Mouse (Mus musculus): ENCODE measurements at regions not wholly inside any gene's neighbourhood (a gene's known extent, or its start where the extent isn't known, plus 50 kb on each side); places are given as distances from the start of the nearest gene placed in this dataset.

DNA sequence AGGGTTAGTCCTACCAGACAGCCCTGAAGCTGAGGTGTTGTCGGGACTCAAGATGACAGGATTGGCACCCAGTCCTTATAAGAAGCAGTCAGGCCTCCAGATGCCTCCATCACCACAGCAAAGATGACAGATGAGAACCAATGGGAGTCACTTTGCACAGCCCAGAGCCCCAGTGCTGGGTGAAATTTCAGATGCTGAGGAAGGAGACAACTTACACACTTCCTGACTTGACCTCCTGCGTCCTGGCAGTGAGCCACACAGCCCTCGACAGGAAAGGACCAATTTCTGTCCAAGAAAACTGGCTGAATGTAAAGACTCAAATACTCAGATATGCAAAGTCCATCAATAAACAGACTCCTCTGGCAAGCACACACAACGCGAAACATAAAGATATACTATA lies 67.6 kb upstream of the Intu start:
- no peak for DNase-seq (ENCODE audit: low spot score in 2 of 2)

DNA sequence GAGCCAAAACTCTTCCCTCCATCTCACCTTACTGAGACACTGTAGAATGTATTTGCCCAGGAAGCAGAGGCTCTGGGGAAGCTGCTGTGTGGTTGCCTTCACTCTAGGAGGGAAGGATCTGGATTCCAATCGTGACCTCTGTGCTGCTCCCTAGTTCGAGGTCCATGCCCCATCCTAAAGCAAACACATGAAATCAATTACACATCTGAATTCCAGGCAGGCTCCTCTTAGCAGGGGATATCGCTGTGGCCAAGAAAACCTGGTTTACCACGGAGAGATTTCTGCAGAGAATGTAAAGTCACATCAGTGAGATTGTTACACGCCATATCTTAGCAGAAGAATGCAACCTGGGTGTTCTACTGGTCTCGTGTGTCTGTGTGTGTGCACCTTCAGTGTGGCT lies 61.0 kb upstream of the Intu start:
- no peak for DNase-seq (ENCODE audit: low spot score in 2 of 2)

DNA sequence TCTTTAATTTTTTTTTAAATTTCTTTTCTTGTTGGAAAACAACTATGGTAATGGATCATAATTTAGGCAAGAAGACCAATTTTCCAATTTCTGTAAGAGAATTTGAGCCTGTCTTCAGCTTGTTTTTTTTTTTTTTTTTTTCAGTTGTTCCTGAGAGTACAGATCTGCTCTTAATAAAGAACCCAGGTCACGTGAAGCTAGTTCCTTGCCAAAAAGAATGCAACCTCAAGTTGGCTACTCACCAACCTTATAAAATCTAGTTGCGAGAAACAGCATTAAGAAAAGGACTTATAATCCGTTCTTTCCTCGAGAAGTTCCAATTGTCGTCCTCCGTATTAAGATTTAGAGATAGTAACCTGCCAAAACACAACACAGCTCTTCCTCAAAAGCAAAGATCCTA lies 58.3 kb upstream of the Intu start:
- no peak for DNase-seq (ENCODE audit: low spot score in 2 of 2)

DNA sequence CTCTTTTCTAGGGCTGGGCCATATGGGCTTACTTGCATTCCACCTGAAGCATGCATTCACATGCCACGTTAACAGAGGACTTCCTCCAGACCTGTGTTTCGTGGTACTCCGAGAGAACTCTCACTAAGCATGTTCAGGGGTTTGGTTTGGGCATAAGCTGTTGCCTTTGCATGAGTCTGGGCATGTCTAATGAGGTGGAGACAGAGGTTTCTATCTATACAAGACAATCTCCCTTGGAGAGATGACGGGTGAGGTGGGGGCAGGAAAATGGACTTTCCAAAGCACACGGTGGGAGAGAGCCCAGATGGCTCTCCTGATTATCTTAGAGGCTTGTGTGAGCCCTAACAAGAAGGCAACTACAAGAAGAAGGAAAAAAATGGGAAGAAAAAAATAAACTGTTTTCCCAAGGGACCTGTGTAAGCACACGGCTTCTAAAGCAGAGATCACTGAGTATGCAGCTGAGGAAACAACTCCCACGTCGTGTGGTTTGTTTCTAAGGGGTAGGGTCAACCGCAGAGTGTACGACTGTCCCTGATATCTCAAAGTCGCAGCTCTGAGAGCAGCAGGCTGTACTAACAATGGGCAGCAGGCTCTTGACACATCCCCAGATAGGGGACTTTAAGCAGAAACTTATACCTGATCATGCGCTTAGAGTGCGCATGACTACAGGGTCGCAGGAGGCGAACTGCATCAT lies 50.7 kb upstream of the Intu start:
- DNase-seq (ENCODE audit: low spot score in 2 of 2): no peak

All from spleen, postnatal 10 days (tissue).